Comparison of ENCODE assay signal across 25 mouse cellular contexts in genomic region chr19:45355678-45356077, GRCm38 (mm10).
"Had no signal": no experiment of that assay in that cellular context is flagged by ENCODE, and none has a peak within 500 bp of the region (broad histone marks: within the 10 kb centered on the region; RNA-seq: fewer than 3 reads in every experiment).

No protein-coding gene starts in this region.

- H3K27me3 ChIP-seq: heart, embryonic 12.5 days; hindbrain, embryonic 12.5 days; intestine, embryonic 15.5 days; limb, embryonic 13.5 days; limb, embryonic 15.5 days had no signal

- H3K9ac ChIP-seq: heart, embryonic 12.5 days; hindbrain, embryonic 12.5 days; hindbrain, embryonic 14.5 days; intestine, embryonic 15.5 days; limb, embryonic 13.5 days; limb, embryonic 15.5 days had no signal

- H3K27ac ChIP-seq: gastrocnemius, adult 2 months; heart, embryonic 10.5 days; hindbrain, embryonic 10.5 days; hindbrain, embryonic 12.5 days; hindbrain, embryonic 14.5 days; intestine, embryonic 15.5 days; layer of hippocampus, adult 2 months; left cerebral cortex, adult 2 months; limb, embryonic 13.5 days; limb, embryonic 15.5 days had no signal

- H3K36me3 ChIP-seq: heart, embryonic 10.5 days; heart, embryonic 12.5 days; hindbrain, embryonic 10.5 days; hindbrain, embryonic 12.5 days; intestine, embryonic 15.5 days; limb, embryonic 13.5 days; limb, embryonic 15.5 days had no signal

- H3K9me3 ChIP-seq: heart, embryonic 10.5 days; heart, embryonic 12.5 days; hindbrain, embryonic 10.5 days; hindbrain, embryonic 12.5 days; intestine, embryonic 15.5 days; limb, embryonic 13.5 days; limb, embryonic 15.5 days had no signal

- DNase-seq: gastrocnemius, adult 2 months; gastrocnemius, postnatal 10 days; gastrocnemius, postnatal 25 days; heart, adult 18-20 months; heart, postnatal 10 days; heart, postnatal 4 days; kidney, adult 18-20 months; kidney, adult 8-10 months; kidney, postnatal 10 days; kidney, postnatal 25 days; kidney, postnatal 4 days; left cerebral cortex, postnatal 4 days had no signal

- H3K4me3 ChIP-seq: gastrocnemius, adult 2 months; heart, embryonic 10.5 days; heart, embryonic 12.5 days; hindbrain, embryonic 10.5 days; hindbrain, embryonic 12.5 days; intestine, embryonic 15.5 days; layer of hippocampus, adult 2 months; left cerebral cortex, adult 2 months; limb, embryonic 13.5 days; limb, embryonic 15.5 days had no signal

- H3K4me1 ChIP-seq: heart, embryonic 12.5 days; hindbrain, embryonic 10.5 days; hindbrain, embryonic 12.5 days; intestine, embryonic 15.5 days; limb, embryonic 13.5 days; limb, embryonic 15.5 days had no signal

- ATAC-seq: hindbrain, embryonic 16.5 days; inflammation-experienced regulatory T-cells, adult 6 months; intestine, embryonic 15.5 days; intestine, postnatal 0 days had no signal
